Mouse (Mus musculus): Measurements from ENCODE around the gene Arhgap15. TPM values are rescaled to one million over a fixed set of nuclear protein-coding genes. Genes with fewer than 3 reads are reported as not detected.

Arhgap15 gene
- total RNA-seq, 4 experiments from 2014 or later, result 0.48 to 1.4 (median 1.0) TPM

GRCm38 (mm10) chr2:44436652-44437051, 688.0 kb downstream of the Arhgap15 start:
- no peak for DNase-seq (ENCODE audit: low spot score in 2 of 2)

GRCm38 (mm10) chr2:44437496-44438057, 689.0 kb downstream of the Arhgap15 start:
- DNase-seq (ENCODE audit: low spot score in 2 of 2), result no peak

- DNase-seq (ENCODE audit: low spot score in 2 of 2), result no peak
Observed at GRCm38 (mm10) chr2:44438070-44438469, 689.4 kb downstream of the Arhgap15 start.

GRCm38 (mm10) chr2:44444938-44445337, 696.3 kb downstream of the Arhgap15 start:
- no peak for DNase-seq (ENCODE audit: low spot score in 2 of 2)

Other genes with a start within 250 kb of the Arhgap15 start
- gene Kynu, start 193.5 kb upstream of the Arhgap15 start, total RNA-seq (2022), result under 1 TPM in 1 of 4 experiments, not detected in 3; 0.40 TPM